Mouse (Mus musculus): ENCODE measurements around the gene Slamf9. TPM values are rescaled to one million over a fixed set of nuclear protein-coding genes. Genes with fewer than 3 reads are reported as not detected.

Gene Slamf9
- total and polyA plus RNA-seq, 3 experiments, result 0.38 TPM; not detected in 2

DNA sequence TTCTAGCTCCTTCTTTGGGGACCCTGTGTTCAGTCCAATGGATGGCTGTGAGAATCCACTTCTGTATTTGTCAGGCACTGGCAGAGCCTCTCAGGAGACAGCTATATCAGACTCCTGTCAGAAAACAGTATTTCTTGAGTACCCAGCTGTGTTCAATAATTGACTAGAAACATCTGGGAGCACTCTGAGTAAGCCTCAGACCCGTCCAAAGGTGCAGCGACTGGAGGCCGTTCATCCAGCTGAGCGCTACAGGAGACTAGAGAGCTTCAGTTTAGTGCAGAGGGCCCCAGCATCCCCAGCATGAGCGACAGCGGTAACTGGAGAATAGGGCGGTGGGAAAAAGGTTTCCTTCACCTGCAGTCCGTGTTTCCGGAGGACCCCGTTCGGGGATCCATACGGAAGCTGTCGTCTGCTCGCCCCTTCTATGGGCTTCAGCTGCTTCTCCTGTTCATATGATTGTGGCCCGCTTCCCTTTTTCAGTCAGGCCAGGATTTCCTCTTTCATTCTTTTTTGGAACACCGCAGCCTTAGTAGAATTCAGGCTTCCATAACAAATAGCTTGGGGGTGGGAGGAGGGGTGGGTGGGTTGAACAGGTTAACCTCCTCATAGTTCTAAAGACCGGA is 24.2 kb upstream of the Slamf9 start:
- DNase-seq (ENCODE audit: low read depth, low spot score), result no peak
- Histone ChIP-seq H3K4me1 (ENCODE audit: control insufficient read depth in 1 of 2, insufficient read depth in 2 of 2, low read length in 2 of 2) (no peaks in the 10 kb centered on the region), H3K27ac (ENCODE audit: control insufficient read depth, low read depth, low read length) (no peak overlapping the region), H3K4me3 (ENCODE audit: control insufficient read depth in 1 of 2, insufficient read depth in 1 of 2, low read depth in 2 of 2, low read length in 2 of 2) (no peak overlapping the region), H3K9me3 (replicated peaks; ENCODE audit: insufficient read depth, low read length) (no peaks in the 10 kb centered on the region), H3K36me3 (ENCODE audit: control insufficient read depth in 1 of 2, insufficient read depth in 2 of 2, low read length in 2 of 2) (no peaks in the 10 kb centered on the region), H3K79me2 (ENCODE audit: control insufficient read depth, insufficient read depth, low read length, poor library complexity) (no peaks in the 10 kb centered on the region), H3K27me3 (ENCODE audit: control insufficient read depth in 1 of 2, insufficient read depth in 2 of 2, low read length in 2 of 2) (peaks cover 0 to 7% of the 10 kb centered on the region in 2 experiments; a peak in 2 of 4 replicates), H3K9ac (ENCODE audit: control insufficient read depth, low read depth, low read length, poor library complexity, severe bottlenecking) (no peak overlapping the region)
- TF ChIP-seq USF1 (IDR thresholded peaks at IDR 0.05; ENCODE audit: low read depth, low read length), result no peak
- TF ChIP-seq MXI1 (IDR thresholded peaks at IDR 0.05; ENCODE audit: low read depth, low read length), result no peak
- TF ChIP-seq ZKSCAN1 (IDR thresholded peaks at IDR 0.05; ENCODE audit: low read depth, low read length), result no peak
- no peak for TF ChIP-seq USF2 (IDR thresholded peaks at IDR 0.05; ENCODE audit: borderline replicate concordance in 1 of 2, insufficient read depth in 1 of 2, low read depth in 1 of 2, low read length in 2 of 2)
- TF ChIP-seq RAD21 (IDR thresholded peaks at IDR 0.05; ENCODE audit: low read depth, low read length), result no peak

GRCm38 (mm10) chr1:172452911-172453310 is 22.2 kb upstream of the Slamf9 start:
- DNase-seq (ENCODE audit: low read depth, low spot score), result no peak
- Histone ChIP-seq H3K4me1 (ENCODE audit: control insufficient read depth in 1 of 2, insufficient read depth in 2 of 2, low read length in 2 of 2) (no peaks in the 10 kb centered on the region), H3K4me3 (ENCODE audit: control insufficient read depth in 1 of 2, insufficient read depth in 1 of 2, low read depth in 2 of 2, low read length in 2 of 2) (no peak overlapping the region), H3K9me3 (replicated peaks; ENCODE audit: insufficient read depth, low read length) (no peaks in the 10 kb centered on the region), H3K36me3 (ENCODE audit: control insufficient read depth in 1 of 2, insufficient read depth in 2 of 2, low read length in 2 of 2) (no peaks in the 10 kb centered on the region), H3K9ac (ENCODE audit: control insufficient read depth, low read depth, low read length, poor library complexity, severe bottlenecking) (no peak overlapping the region), H3K79me2 (ENCODE audit: control insufficient read depth, insufficient read depth, low read length, poor library complexity) (no peaks in the 10 kb centered on the region), H3K27ac (ENCODE audit: control insufficient read depth, low read depth, low read length) (no peak overlapping the region), H3K27me3 (ENCODE audit: control insufficient read depth in 1 of 2, insufficient read depth in 2 of 2, low read length in 2 of 2) (peaks cover 0 to 5% of the 10 kb centered on the region in 2 experiments; a peak in 2 of 4 replicates)
- TF ChIP-seq POLR2AphosphoS2 (IDR thresholded peaks at IDR 0.05; ENCODE audit: low read length), result no peak
- no peak for TF ChIP-seq TAL1 (IDR thresholded peaks at IDR 0.05; ENCODE audit: low read length)
- no peak for TF ChIP-seq MYC (IDR thresholded peaks at IDR 0.05; ENCODE audit: low read depth, low read length)
- no peak for TF ChIP-seq POLR2A (IDR thresholded peaks at IDR 0.05; ENCODE audit: control insufficient read depth in 1 of 2, insufficient read depth in 1 of 2, low read depth in 1 of 2, low read length in 2 of 2, poor library complexity in 1 of 2)

DNA sequence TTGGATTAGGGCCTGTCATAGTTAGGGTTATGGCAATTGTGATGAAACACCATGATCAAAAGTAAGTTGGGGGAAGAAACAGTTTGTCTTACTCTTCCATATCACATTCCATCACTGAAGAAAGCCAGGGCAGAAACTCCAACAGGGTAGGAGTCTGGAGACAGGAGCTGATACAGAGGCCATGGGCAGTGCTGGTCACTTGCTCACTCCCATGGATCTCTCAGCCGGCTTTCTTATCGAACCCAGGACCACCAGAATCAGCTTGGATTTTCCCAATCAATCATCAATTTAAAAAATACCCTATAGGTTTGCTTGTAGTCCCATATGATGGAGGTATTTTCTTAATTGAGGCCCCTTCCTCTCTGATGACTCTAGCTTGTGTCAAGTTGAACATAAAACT is 21.3 kb upstream of the Slamf9 start:
- TF ChIP-seq GABPA (IDR thresholded peaks at IDR 0.05; ENCODE audit: low read depth, low read length), result no peak
- TF ChIP-seq MAFK (IDR thresholded peaks at IDR 0.05; ENCODE audit: borderline replicate concordance, low read depth, low read length), result no peak
- TF ChIP-seq RAD21 (IDR thresholded peaks at IDR 0.05; ENCODE audit: low read depth, low read length), result no peak
- no peak for TF ChIP-seq TCF12 (IDR thresholded peaks at IDR 0.05; ENCODE audit: low read depth, low read length)
- TF ChIP-seq ZNF384 (IDR thresholded peaks at IDR 0.05; ENCODE audit: low read depth, low read length), result no peak
- no peak for TF ChIP-seq ZC3H11A (IDR thresholded peaks at IDR 0.05; ENCODE audit: low read depth, low read length)
- no peak for TF ChIP-seq KAT2A (conservative IDR thresholded peaks at IDR 0.05; ENCODE audit: low read depth, low read length)
- Histone ChIP-seq H3K4me1 (ENCODE audit: control insufficient read depth in 1 of 2, insufficient read depth in 2 of 2, low read length in 2 of 2) (no peaks in the 10 kb centered on the region), H3K79me2 (ENCODE audit: control insufficient read depth, insufficient read depth, low read length, poor library complexity) (no peaks in the 10 kb centered on the region), H3K27me3 (ENCODE audit: control insufficient read depth in 1 of 2, insufficient read depth in 2 of 2, low read length in 2 of 2) (peaks cover 0 to 3% of the 10 kb centered on the region in 2 experiments; a peak in 2 of 4 replicates), H3K9ac (ENCODE audit: control insufficient read depth, low read depth, low read length, poor library complexity, severe bottlenecking) (no peak overlapping the region), H3K27ac (ENCODE audit: control insufficient read depth, low read depth, low read length) (no peak overlapping the region), H3K9me3 (replicated peaks; ENCODE audit: insufficient read depth, low read length) (no peaks in the 10 kb centered on the region), H3K4me3 (ENCODE audit: control insufficient read depth in 1 of 2, insufficient read depth in 1 of 2, low read depth in 2 of 2, low read length in 2 of 2) (no peak overlapping the region), H3K36me3 (ENCODE audit: control insufficient read depth in 1 of 2, insufficient read depth in 2 of 2, low read length in 2 of 2) (no peaks in the 10 kb centered on the region)
- DNase-seq (ENCODE audit: low read depth, low spot score), result no peak

All from MEL (cell line).